ENCODE assay signal across 12 mouse cellular contexts in genomic region chr5:130065579-130065978, GRCm38 (mm10). TPM values are rescaled to one million over a fixed set of nuclear protein-coding genes. Genes with fewer than 3 reads are reported as not detected.
DNase-seq lines count a peak whose midpoint lies in the region; ATAC-seq and TF ChIP-seq lines count a peak whose summit lies in the region.
"Had no signal": no experiment of that assay in that cellular context is flagged by ENCODE, and none has a peak within 500 bp of the region (broad histone marks: within the 10 kb centered on the region; RNA-seq: fewer than 3 reads in every experiment).

No protein-coding gene starts in this region.

- H3K9ac ChIP-seq in liver, postnatal 0 days (replicated peaks) = no peak overlapping the region
- H3K9ac ChIP-seq: embryonic facial prominence, embryonic 12.5 days had no signal

- POLR2A ChIA-PET in Patski (lab: Charles Lee) = interaction anchor here (0.9 kb wide), 1 partner anchor 178 kb away, joined by 3 read pairs; no protein-coding TSS in a partner anchor

- H3K4me1 ChIP-seq in liver, postnatal 0 days (ENCODE audit: insufficient read depth) = no peaks in the 10 kb centered on the region
- H3K4me1 ChIP-seq: embryonic facial prominence, embryonic 12.5 days had no signal

- H3K4me2 ChIP-seq in liver, postnatal 0 days (ENCODE audit: low read depth, low read length) = no peak overlapping the region
- H3K4me2 ChIP-seq: embryonic facial prominence, embryonic 12.5 days had no signal

- in situ Hi-C loops in Patski (cut with MboI; ENCODE audit: low pct_unique_long_range_greater_than_20kb) = loop anchor here (5.0 kb wide), 1 partner anchor 62 kb away; no protein-coding TSS in a partner anchor

- ATAC-seq in liver, postnatal 0 days = no peak
- no peak for ATAC-seq in Patski
- ATAC-seq in monocyte, adult 5-6 weeks (replicated peaks; ENCODE audit: insufficient number of reproducible peaks, low FRiP score, low TSS enrichment, poor library complexity, severe bottlenecking) = 0 out of 2 replicates have a peak, but pooled peaks have one; percentile 43

- no peaks in the 10 kb centered on the region for H3K27me3 ChIP-seq in liver, postnatal 0 days (ENCODE audit: insufficient read depth, low read length)
- no peaks in the 10 kb centered on the region for H3K27me3 ChIP-seq in Patski
- H3K27me3 ChIP-seq: embryonic facial prominence, embryonic 12.5 days had no signal

- TF ChIP-seq EP300 in liver, postnatal 0 days (IDR thresholded peaks at IDR 0.05; ENCODE audit: low read depth) = no peak

- peak; percentile 2 for DNase-seq in adrenal gland, adult 2 months
- DNase-seq in adrenal gland, adult 18-20 months (ENCODE audit: low spot score in 2 of 2) = no peak
- DNase-seq in liver, postnatal 0 days = no peak
- no peak for DNase-seq in liver
- DNase-seq in Patski (ENCODE audit: low read depth, low spot score) = no peak
- DNase-seq in cerebellum, adult 11 months = no peak
- no peak for DNase-seq in natural killer cell, adult 2 months (ENCODE audit: low spot score in 2 of 2)
- DNase-seq: adrenal gland, postnatal 14 days; kidney, adult 18-20 months had no signal

- no peaks in the 10 kb centered on the region for H3K36me3 ChIP-seq in liver, postnatal 0 days (replicated peaks; ENCODE audit: insufficient read depth, low read length)

- H3K4me3 ChIP-seq in liver, postnatal 0 days (ENCODE audit: low read depth, low read length) = no peak overlapping the region
- H3K4me3 ChIP-seq: embryonic facial prominence, embryonic 12.5 days; megakaryocyte, embryonic 14.5 days had no signal

- CTCF ChIA-PET in Patski (lab: Charles Lee) = interaction anchor here (0.7 to 5.0 kb wide), 10 partner anchors 11 to 104 kb away, joined by 3 to 31 read pairs (median 4); no protein-coding TSS in a partner anchor

- H3K9me3 ChIP-seq in liver, postnatal 0 days (ENCODE audit: low read length) = peaks cover 3% of the 10 kb centered on the region
- H3K9me3 ChIP-seq: embryonic facial prominence, embryonic 12.5 days had no signal

- WGBS in liver, postnatal 0 days (ENCODE audit: insufficient replicate concordance) = 90% methylated on average over 1 of the region's 1 CpGs

- H3K27ac ChIP-seq in liver, postnatal 0 days (ENCODE audit: low read depth) = no peak overlapping the region
- H3K27ac ChIP-seq: embryonic facial prominence, embryonic 12.5 days had no signal

- peak; percentile 72 for TF ChIP-seq CTCF in liver, postnatal 0 days (IDR thresholded peaks at IDR 0.05; ENCODE audit: low read depth)
- peak; percentile 81 for TF ChIP-seq CTCF in Patski (IDR thresholded peaks at IDR 0.05)

RNA-seq across cellular contexts. Expression of gene Tpst1, which starts 7.5 kb away (rescaled TPM):
- total RNA-seq in adrenal gland, adult 2 months (2021) = 10 to 100 TPM; 27.5 to 66.2 TPM
- polyA plus RNA-seq in adrenal gland, adult 2 months (2012; rRNA removed) = 39.5 and 42.4 TPM in 2 replicates
- 10 to 100 TPM; 27.2 to 28.8 TPM for total RNA-seq in adrenal gland, adult 18-20 months (2021)
- 23.8 and 26.0 TPM in 2 replicates for polyA plus RNA-seq in liver, postnatal 0 days (2015; fragmentation: Nextera tagmentation; extraction: Ambion mirVana)
- 18.3 TPM for polyA plus RNA-seq in Patski (2021)
- total RNA-seq in monocyte, adult 5-6 weeks (2017) = 8.2 to 14.2 TPM (median 11.6 TPM) in 3 replicates

RNA-seq across cellular contexts. Expression of gene Crcp, which starts 36.5 kb away (rescaled TPM):
- 10 to 100 TPM; 33.6 to 43.0 TPM for total RNA-seq in adrenal gland, adult 2 months (2021)
- polyA plus RNA-seq in adrenal gland, adult 2 months (2012; rRNA removed) = 6.6 and 10.2 TPM in 2 replicates
- total RNA-seq in adrenal gland, adult 18-20 months (2021) = 10 to 100 TPM; 26.0 to 40.2 TPM
- 19.3 and 20.8 TPM in 2 replicates for polyA plus RNA-seq in liver, postnatal 0 days (2015; fragmentation: Nextera tagmentation; extraction: Ambion mirVana)
- 39.7 TPM for polyA plus RNA-seq in Patski (2021)
- 34.5 to 51.7 TPM (median 50.6 TPM) in 3 replicates for total RNA-seq in monocyte, adult 5-6 weeks (2017)

RNA-seq across cellular contexts. Expression of gene Asl, which starts 36.5 kb away (rescaled TPM):
- 100 to 1,000 TPM in 1 of 2 experiments, 10 to 100 TPM in 1; 92.5 to 106 TPM for total RNA-seq in adrenal gland, adult 2 months (2021)
- polyA plus RNA-seq in adrenal gland, adult 2 months (2012; rRNA removed) = 74.2 and 115 TPM in 2 replicates
- 100 to 1,000 TPM in 1 of 2 experiments, 10 to 100 TPM in 1; 80.6 to 121 TPM for total RNA-seq in adrenal gland, adult 18-20 months (2021)
- polyA plus RNA-seq in liver, postnatal 0 days (2015; fragmentation: Nextera tagmentation; extraction: Ambion mirVana) = 291 and 304 TPM in 2 replicates
- 83.6 TPM for polyA plus RNA-seq in Patski (2021)
- total RNA-seq in monocyte, adult 5-6 weeks (2017) = 21.0 to 38.4 TPM (median 29.3 TPM) in 3 replicates
